Mouse (Mus musculus) liver (tissue): ENCODE results near the gene Arhgap42.

Source experiments
- DNase-seq: peaks from one replicate; pipeline ENCODE4 v3.0.0-alpha.2; 2020; ENCODE audit warnings: mixed read lengths

Arhgap42 gene

GRCm38 (mm10) chr9:9142144-9142543 lies 96.8 kb downstream of the Arhgap42 start:
- DNase-seq, result no peak

GRCm38 (mm10) chr9:9128996-9129694 lies 109.8 kb downstream of the Arhgap42 start:
- DNase-seq, result no peak

GRCm38 (mm10) chr9:9127041-9127755 lies 111.7 kb downstream of the Arhgap42 start:
- no peak for DNase-seq

GRCm38 (mm10) chr9:9124156-9124555 lies 114.7 kb downstream of the Arhgap42 start:
- DNase-seq, result no peak

GRCm38 (mm10) chr9:9114266-9114665 lies 124.6 kb downstream of the Arhgap42 start:
- no peak for DNase-seq

GRCm38 (mm10) chr9:9113847-9114246 lies 125.1 kb downstream of the Arhgap42 start:
- DNase-seq, result no peak

- no peak for DNase-seq
Measured at GRCm38 (mm10) chr9:9112921-9113320, 126.0 kb downstream of the Arhgap42 start.

- DNase-seq, result no peak
Measured at GRCm38 (mm10) chr9:9107697-9108096, 131.2 kb downstream of the Arhgap42 start.

GRCm38 (mm10) chr9:9104761-9105160 lies 134.1 kb downstream of the Arhgap42 start:
- DNase-seq, result no peak

- no peak for DNase-seq
Measured at GRCm38 (mm10) chr9:9102158-9102514, 136.8 kb downstream of the Arhgap42 start.

GRCm38 (mm10) chr9:9101482-9102157 lies 137.3 kb downstream of the Arhgap42 start:
- DNase-seq, result no peak

- no peak for DNase-seq
Measured at GRCm38 (mm10) chr9:9101055-9101454, 137.8 kb downstream of the Arhgap42 start.

GRCm38 (mm10) chr9:9097835-9098234 lies 141.1 kb downstream of the Arhgap42 start:
- DNase-seq, result no peak

GRCm38 (mm10) chr9:9096761-9097160 lies 142.1 kb downstream of the Arhgap42 start:
- DNase-seq, result no peak

GRCm38 (mm10) chr9:9093096-9093495 lies 145.8 kb downstream of the Arhgap42 start:
- no peak for DNase-seq

- DNase-seq, result no peak
Measured at GRCm38 (mm10) chr9:9083441-9083840, 155.5 kb downstream of the Arhgap42 start.

- no peak for DNase-seq
Measured at GRCm38 (mm10) chr9:9052920-9053319, 186.0 kb downstream of the Arhgap42 start.

GRCm38 (mm10) chr9:9051184-9051583 lies 187.7 kb downstream of the Arhgap42 start:
- no peak for DNase-seq

- no peak for DNase-seq
Measured at GRCm38 (mm10) chr9:9049202-9049601, 189.7 kb downstream of the Arhgap42 start.

GRCm38 (mm10) chr9:9041009-9041408 lies 197.9 kb downstream of the Arhgap42 start:
- DNase-seq, result no peak

- DNase-seq, result no peak
Measured at GRCm38 (mm10) chr9:9037017-9037671, 201.8 kb downstream of the Arhgap42 start.

GRCm38 (mm10) chr9:9027904-9028303 lies 211.0 kb downstream of the Arhgap42 start:
- no peak for DNase-seq

- DNase-seq, result no peak
Measured at GRCm38 (mm10) chr9:9027445-9027844, 211.5 kb downstream of the Arhgap42 start.
